Mouse (Mus musculus) lung, postnatal 0 days (tissue): ENCODE measurements around the gene Dclre1a.
"Not testable (repeated sequence)": the region's sequence is repeated elsewhere in the genome, so short reads cannot be mapped to it uniquely, and the experiment has no call there.

Experiments used
- CTCF ChIP-seq: IDR thresholded peaks from 2 replicates; pipeline ENCODE4 v1.5.1; 2016; ENCODE audit warnings: antibody characterized with exemption, mild to moderate bottlenecking
- EP300 ChIP-seq: IDR thresholded peaks from 2 replicates; pipeline ENCODE4 v1.6.1; 2016; ENCODE audit warnings: antibody characterized with exemption, mild to moderate bottlenecking, control low read depth

GRCm38 (mm10) chr19:56511207-56511606 is 36.8 kb downstream of the Dclre1a start:
- TF ChIP-seq CTCF, EP300: not testable (repeated sequence)
